Mouse (Mus musculus) forebrain, postnatal 0 days (tissue): ENCODE measurements around the gene Gm37240. TPM values are rescaled to one million over a fixed set of nuclear protein-coding genes. Genes with fewer than 3 reads are reported as not detected.

ENCODE experiments used
- ATAC-seq: fragments of 200-750 bp; cut with Nextera tagmentation; 2 replicates; pipeline ENCODE4 v1.8.0; 2017; ENCODE audit warnings: mild to moderate bottlenecking, moderate library complexity
- DNase-seq: peaks from one replicate; pipeline ENCODE4 v3.0.0-alpha.2; 2015
- H3K27ac ChIP-seq: fragments of 300-500 bp; sonication (generic); 2 replicates; pipeline ENCODE4 v1.5.1; 2014; ENCODE audit warnings: low read depth, mild to moderate bottlenecking, antibody characterized with exemption, low read length, moderate library complexity, mixed read lengths
- H3K27me3 ChIP-seq: fragments of 300-500 bp; sonication (generic); 2 replicates; pipeline ENCODE4 v1.6.1; 2014; ENCODE audit warnings: mild to moderate bottlenecking, low read length, mixed read lengths; ENCODE audit not compliant: insufficient read depth
- H3K36me3 ChIP-seq: fragments of 300-500 bp; sonication (generic); 2 replicates; pipeline ENCODE4 v1.6.1; 2014; ENCODE audit warnings: mild to moderate bottlenecking, moderate library complexity; ENCODE audit not compliant: insufficient read depth
- H3K4me1 ChIP-seq: fragments of 300-500 bp; sonication (generic); 2 replicates; pipeline ENCODE4 v1.6.1; 2014; ENCODE audit warnings: antibody characterized with exemption; ENCODE audit not compliant: insufficient read depth
- H3K4me2 ChIP-seq: fragments of 300-500 bp; sonication (generic); 2 replicates; pipeline ENCODE4 v1.6.1; 2014; ENCODE audit warnings: low read depth, mild to moderate bottlenecking, moderate library complexity
- H3K4me3 ChIP-seq: fragments of 300-500 bp; sonication (generic); 2 replicates; pipeline ENCODE4 v1.5.1; 2014; ENCODE audit warnings: low read depth, low read length, mixed read lengths
- H3K9ac ChIP-seq: fragments of 300-500 bp; sonication (generic); 2 replicates; pipeline ENCODE4 v1.6.1; 2014; ENCODE audit warnings: mild to moderate bottlenecking
- H3K9me3 ChIP-seq: fragments of 300-500 bp; sonication (generic); 2 replicates; pipeline ENCODE4 v1.6.1; 2016; ENCODE audit warnings: low read length
- CTCF ChIP-seq: sonication (generic); IDR thresholded peaks from 2 replicates; pipeline ENCODE4 v1.5.1; 2016; ENCODE audit warnings: antibody characterized with exemption, control low read depth, low read depth
- WGBS: fragments of 180-500 bp; shearing (Covaris S2); extraction: QIAGEN DNeasy Blood & Tissue Kit; methylation state at CpG from one replicate; pipeline ENCODE4 v1.1.7; 2014; 5-methylcytosine and 5-hydroxymethylcytosine counted together
- polyA plus RNA-seq: library from polyadenylated mRNA; unstranded; fragments of >200 nt; fragmentation: Nextera tagmentation; extraction: Ambion mirVana; gene quantifications from 2 replicates; pipeline ENCODE4 v1.2.1, GENCODE M21; 2015
- total RNA-seq: library from RNA; depleted of rRNA; stranded (reverse); fragments of >200 nt; gene quantifications from 2 replicates; pipeline ENCODE4 v1.2.3, GENCODE M21; 2014

Gm37240 gene
- total and polyA plus RNA-seq, 2 experiments from 2014 or later: 0.67 to 1.2 TPM

DNA sequence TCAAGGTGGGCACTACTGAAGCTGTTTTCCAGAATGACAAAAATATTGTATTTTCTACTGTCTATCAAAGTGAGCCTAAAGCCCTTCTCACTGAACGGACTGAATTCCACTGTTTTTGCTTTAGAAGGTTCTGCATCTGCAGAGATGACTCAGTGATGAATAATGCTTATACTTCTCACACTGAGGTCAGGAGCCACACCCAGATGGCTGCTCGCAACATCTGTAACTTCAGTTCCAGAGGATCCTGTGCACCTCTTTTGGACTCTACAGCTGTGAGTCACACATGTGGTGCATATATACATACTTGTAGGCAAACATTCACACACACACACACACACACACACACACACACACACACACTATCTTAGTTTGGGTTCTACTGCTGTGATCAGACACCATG lies 602.8 kb downstream of the Gm37240 start:
- no peak overlapping the region for H3K9ac ChIP-seq
- no peaks in the 10 kb centered on the region for H3K27me3 ChIP-seq
- no peaks in the 10 kb centered on the region for H3K36me3 ChIP-seq
- no peaks in the 10 kb centered on the region for H3K4me1 ChIP-seq
- DNase-seq (no peak), ATAC-seq (no peak)
- TF ChIP-seq CTCF: no peak
- H3K9me3 ChIP-seq: no peaks in the 10 kb centered on the region
- WGBS: 81% methylated on average over 2 of the region's 2 CpGs
- H3K27ac ChIP-seq: no peak overlapping the region
- no peak overlapping the region for H3K4me2 ChIP-seq
- H3K4me3 ChIP-seq: no peak overlapping the region

DNA sequence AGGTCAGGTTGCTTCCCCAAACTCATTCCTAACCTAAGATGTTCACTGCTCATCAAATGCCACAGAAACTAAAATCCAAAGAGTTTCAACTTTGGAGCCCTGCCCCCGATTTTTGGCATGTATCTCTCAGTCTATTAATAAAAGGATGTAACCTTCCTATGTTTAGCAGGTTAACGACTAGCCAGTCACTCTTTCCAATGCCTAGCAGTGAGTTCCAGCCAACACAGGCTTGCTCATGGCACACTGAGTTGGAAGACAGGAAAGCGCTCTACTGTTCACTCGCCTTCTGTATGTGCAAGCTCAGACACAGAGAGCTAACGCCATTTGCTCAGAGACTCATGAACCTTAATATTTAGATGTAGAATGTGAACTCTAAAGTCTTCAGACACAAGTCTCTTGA lies 604.5 kb downstream of the Gm37240 start:
- TF ChIP-seq CTCF: no peak
- no peak for DNase-seq
- Histone ChIP-seq H3K4me2 (no peak overlapping the region), H3K36me3 (no peaks in the 10 kb centered on the region), H3K27me3 (no peaks in the 10 kb centered on the region), H3K4me1 (no peaks in the 10 kb centered on the region), H3K9me3 (no peaks in the 10 kb centered on the region), H3K4me3 (no peak overlapping the region), H3K27ac (no peak overlapping the region), H3K9ac (no peak overlapping the region)
- no peak for ATAC-seq
- 79% methylated on average over 5 of the region's 5 CpGs for WGBS

DNA sequence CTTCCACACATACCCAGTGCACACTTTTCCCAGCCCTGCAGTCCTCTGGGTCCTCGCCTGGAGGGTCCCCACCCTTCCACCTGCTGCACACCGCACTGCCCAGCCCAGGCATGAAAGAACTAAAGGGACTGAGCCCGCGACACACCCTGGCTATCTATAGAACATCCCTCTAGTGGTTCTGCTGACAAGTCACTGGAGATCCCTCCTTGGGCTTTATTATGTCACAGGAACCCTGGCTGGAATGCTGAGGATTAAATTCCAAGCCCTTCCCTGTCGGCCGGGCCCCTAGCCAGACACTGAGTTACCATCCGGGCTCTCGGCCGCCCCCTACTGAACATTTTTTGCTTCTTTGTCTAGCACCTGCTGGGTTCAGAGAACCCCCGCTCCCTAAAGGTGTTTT lies 612.2 kb downstream of the Gm37240 start:
- no peaks in the 10 kb centered on the region for H3K4me1 ChIP-seq

DNA sequence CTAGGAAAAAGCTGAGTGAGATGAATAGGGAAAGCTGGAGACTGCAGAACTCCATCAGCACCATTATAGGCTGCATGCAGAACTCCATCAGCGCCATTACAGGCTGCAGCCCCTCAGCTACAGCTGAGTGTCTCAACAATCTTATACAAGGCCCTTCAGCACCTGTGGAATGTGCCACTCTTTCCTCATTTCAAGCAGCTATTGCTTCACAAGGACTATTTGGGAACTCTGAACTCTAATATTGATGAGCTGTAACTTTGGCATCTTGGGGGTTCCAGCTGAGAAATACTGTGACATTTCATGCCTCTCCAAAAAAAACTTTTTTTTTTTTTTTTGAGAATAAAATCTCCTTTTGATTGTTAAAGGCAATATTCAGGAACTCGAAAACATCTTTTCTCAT lies 615.8 kb downstream of the Gm37240 start:
- no peaks in the 10 kb centered on the region for H3K27me3 ChIP-seq
- no peak overlapping the region for H3K4me2 ChIP-seq
- H3K4me1 ChIP-seq: no peaks in the 10 kb centered on the region
- 0 out of 2 replicates have a peak, but pooled peaks cover 4% of the 10 kb centered on the region for H3K9me3 ChIP-seq
- DNase-seq: no peak
- 92% methylated on average over 2 of the region's 2 CpGs for WGBS
- H3K27ac ChIP-seq: no peak overlapping the region
- no peaks in the 10 kb centered on the region for H3K36me3 ChIP-seq
- no peak for ATAC-seq
- TF ChIP-seq CTCF: no peak
- no peak overlapping the region for H3K4me3 ChIP-seq
- no peak overlapping the region for H3K9ac ChIP-seq

More for the DNA sequence above, 612.2 kb downstream of the Gm37240 start:
- Histone ChIP-seq H3K9me3 (no peaks in the 10 kb centered on the region), H3K4me2 (no peak overlapping the region), H3K4me3 (no peak overlapping the region), H3K27ac (no peak overlapping the region), H3K27me3 (no peaks in the 10 kb centered on the region), H3K36me3 (no peaks in the 10 kb centered on the region), H3K9ac (no peak overlapping the region)
- DNase-seq: no peak
- no peak for ATAC-seq
- 31% methylated on average over 10 of the region's 10 CpGs for WGBS
- no peak for TF ChIP-seq CTCF

DNA sequence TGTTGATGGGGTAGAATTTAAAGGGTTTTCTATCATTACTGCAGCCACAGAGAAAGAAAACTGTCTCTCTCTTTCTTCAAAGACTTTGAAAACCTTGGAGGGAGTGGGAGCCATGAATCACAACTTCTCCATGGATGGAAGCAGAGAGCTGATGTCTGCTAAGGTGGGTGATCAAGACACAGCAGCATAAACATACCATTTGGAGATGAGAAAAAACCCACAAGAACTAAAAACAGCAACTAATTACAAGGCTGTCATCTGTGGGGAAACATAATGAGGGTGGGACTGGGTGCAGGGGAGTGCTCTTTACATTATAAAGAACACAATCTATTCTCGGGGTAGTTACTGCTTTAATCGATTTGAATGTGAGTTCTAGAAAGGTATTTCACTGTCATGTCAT lies 622.4 kb downstream of the Gm37240 start:
- H3K4me1 ChIP-seq: no peaks in the 10 kb centered on the region
- TF ChIP-seq CTCF: no peak
- H3K27ac ChIP-seq: no peak overlapping the region
- ATAC-seq (no peak), DNase-seq (no peak)
- H3K36me3 ChIP-seq: no peaks in the 10 kb centered on the region
- no peak overlapping the region for H3K9ac ChIP-seq
- H3K4me2 ChIP-seq: no peak overlapping the region
- no peak overlapping the region for H3K4me3 ChIP-seq
- WGBS: 66% methylated on average over 2 of the region's 2 CpGs
- H3K27me3 ChIP-seq: no peaks in the 10 kb centered on the region
- 0 out of 2 replicates have a peak, but pooled peaks cover 4% of the 10 kb centered on the region for H3K9me3 ChIP-seq

DNA sequence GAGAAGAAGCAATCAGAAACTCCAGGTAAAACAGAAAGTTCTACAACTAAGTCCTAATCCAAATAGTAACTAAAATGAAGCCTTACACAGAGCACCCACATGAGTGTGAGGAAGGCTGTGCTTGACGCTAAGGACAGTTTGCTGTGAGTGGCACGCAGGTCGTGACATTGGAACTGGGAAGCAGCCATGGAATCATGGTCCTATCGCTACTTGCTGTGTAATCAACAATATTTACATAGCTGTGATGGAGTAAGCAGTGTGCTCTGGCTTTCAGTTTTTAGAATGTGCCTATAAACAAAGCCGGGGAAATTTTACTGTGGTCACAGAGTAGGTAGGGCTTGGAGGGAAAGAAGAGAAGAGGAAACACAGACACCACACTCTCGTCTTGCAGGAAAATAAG lies 622.8 kb downstream of the Gm37240 start:
- Histone ChIP-seq H3K9ac (no peak overlapping the region), H3K27ac (no peak overlapping the region), H3K4me1 (no peaks in the 10 kb centered on the region), H3K9me3 (0 out of 2 replicates have a peak, but pooled peaks cover 4% of the 10 kb centered on the region), H3K27me3 (no peaks in the 10 kb centered on the region), H3K4me2 (no peak overlapping the region), H3K36me3 (no peaks in the 10 kb centered on the region), H3K4me3 (no peak overlapping the region)
- no peak for TF ChIP-seq CTCF
- DNase-seq: no peak
- ATAC-seq: no peak
- WGBS: 87% methylated on average over 6 of the region's 6 CpGs

DNA sequence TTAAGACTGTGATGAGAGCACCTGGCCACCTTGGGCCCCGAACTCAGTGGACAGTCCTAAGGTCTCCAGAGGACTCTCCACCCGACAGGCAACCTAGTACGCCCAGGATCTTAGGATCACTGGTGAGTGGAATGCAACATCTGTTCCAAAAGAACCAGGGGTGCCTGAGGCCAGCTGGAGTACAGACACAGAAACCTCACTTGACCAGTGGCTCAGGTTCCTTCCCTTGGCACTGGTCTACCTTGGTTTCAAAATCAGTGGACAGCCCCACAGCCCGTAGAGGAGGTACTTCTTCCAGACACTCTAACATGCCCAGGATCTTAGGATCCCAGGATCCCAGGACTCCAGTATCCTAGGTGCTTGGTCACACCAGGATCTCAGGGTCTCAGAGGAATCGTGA lies 632.8 kb downstream of the Gm37240 start:
- H3K4me2 ChIP-seq: no peak overlapping the region
- no peak overlapping the region for H3K9ac ChIP-seq
- H3K36me3 ChIP-seq: no peaks in the 10 kb centered on the region
- no peaks in the 10 kb centered on the region for H3K4me1 ChIP-seq
- no peaks in the 10 kb centered on the region for H3K27me3 ChIP-seq
- no peak overlapping the region for H3K4me3 ChIP-seq
- WGBS: 94% methylated on average over 5 of the region's 5 CpGs
- ATAC-seq (no peak), DNase-seq (no peak)
- no peaks in the 10 kb centered on the region for H3K9me3 ChIP-seq
- no peak overlapping the region for H3K27ac ChIP-seq
- no peak for TF ChIP-seq CTCF

DNA sequence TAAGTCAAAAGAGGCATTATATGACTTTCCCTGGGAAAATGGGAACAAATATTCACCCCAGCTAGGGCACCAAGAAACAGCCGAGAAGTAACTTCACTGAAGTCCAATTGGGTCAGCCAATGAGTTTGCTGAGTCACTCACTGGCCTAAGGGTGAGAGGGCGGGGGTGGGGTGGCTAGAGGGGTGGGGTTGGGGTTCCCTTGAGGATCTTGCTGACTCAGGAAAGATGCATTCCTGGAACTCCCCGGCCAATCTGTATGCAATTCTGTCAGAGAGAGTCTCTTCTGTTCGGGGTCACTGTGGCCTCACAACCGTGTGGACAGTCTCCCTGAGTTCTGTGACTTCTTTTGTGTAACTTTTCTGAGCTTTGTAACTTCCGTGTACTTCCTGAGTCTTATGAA lies 635.7 kb downstream of the Gm37240 start:
- 86% methylated on average over 6 of the region's 6 CpGs for WGBS
- Histone ChIP-seq H3K4me2 (no peak overlapping the region), H3K27ac (no peak overlapping the region), H3K9me3 (no peaks in the 10 kb centered on the region), H3K27me3 (no peaks in the 10 kb centered on the region), H3K36me3 (no peaks in the 10 kb centered on the region), H3K9ac (no peak overlapping the region), H3K4me1 (no peaks in the 10 kb centered on the region), H3K4me3 (no peak overlapping the region)
- no peak for TF ChIP-seq CTCF
- ATAC-seq (no peak), DNase-seq (no peak)
